Mouse (Mus musculus): Measurements from ENCODE around the gene Fam104a. TPM values are rescaled to one million over a fixed set of nuclear protein-coding genes. Genes with fewer than 3 reads are reported as not detected.
"Not testable (repeated sequence)": the region's sequence is repeated elsewhere in the genome, so short reads cannot be mapped to it uniquely, and the experiment has no call there.

Fam104a gene
- total RNA-seq, 2 experiments from 2014 or later, result 22.6 to 24.9 TPM

GRCm38 (mm10) chr11:113667122-113667521 lies 16.8 kb downstream of the Fam104a start:
- no peak for DNase-seq (ENCODE audit: low spot score in 2 of 2)

GRCm38 (mm10) chr11:113666648-113667047 lies 17.3 kb downstream of the Fam104a start:
- DNase-seq (ENCODE audit: low spot score in 2 of 2), result no peak

DNA sequence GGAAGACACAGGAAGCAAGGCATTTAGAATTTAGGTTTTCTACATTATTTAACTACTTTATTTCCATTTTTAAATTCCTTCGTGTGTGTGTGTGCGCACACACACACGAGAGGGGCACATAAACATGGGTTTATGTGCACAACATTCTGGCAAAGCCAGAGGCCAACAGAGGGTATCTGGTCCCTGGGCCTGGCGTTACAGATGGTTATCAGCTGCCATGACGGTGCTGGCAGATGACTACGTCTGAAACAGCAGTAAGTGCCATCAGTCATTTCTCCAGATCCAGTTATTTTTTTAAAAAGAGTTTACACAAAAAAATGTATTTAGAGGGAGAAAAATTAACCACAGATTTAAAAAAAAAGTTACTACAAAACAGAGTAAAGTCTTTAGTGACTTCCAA lies 17.8 kb downstream of the Fam104a start:
- no peak for DNase-seq (ENCODE audit: low spot score in 2 of 2)

- DNase-seq (ENCODE audit: low spot score in 2 of 2), result no peak
Measured at GRCm38 (mm10) chr11:113664279-113664678, 19.7 kb downstream of the Fam104a start.

DNA sequence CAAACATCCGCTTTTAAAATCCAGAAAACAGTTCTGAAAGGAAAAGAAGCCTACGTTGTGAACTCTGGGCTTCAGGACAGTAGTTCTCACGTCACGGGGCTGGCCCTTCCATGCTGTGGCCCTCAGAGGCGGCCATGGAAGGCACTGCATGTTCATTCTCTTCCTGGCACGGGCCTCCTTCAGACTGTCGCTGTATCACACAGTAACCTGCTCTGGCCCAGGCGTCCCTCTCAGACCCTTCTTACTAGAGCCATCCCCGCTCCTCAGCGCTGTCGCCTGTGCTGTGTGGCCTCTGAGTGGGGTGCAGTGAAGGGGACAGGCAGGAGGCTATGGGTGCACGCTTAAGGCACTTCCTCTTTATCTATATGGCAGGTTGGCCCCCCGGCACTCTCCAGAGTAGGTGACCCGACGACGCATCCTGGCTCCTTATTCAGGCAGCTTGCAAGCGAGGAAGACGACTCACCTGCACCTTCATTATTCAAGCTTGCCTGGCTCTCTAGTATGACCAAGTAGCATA lies 22.1 kb downstream of the Fam104a start:
- DNase-seq (ENCODE audit: low spot score in 2 of 2), result no peak

GRCm38 (mm10) chr11:113660940-113661339 lies 23.0 kb downstream of the Fam104a start:
- no peak for DNase-seq (ENCODE audit: low spot score in 2 of 2)

DNA sequence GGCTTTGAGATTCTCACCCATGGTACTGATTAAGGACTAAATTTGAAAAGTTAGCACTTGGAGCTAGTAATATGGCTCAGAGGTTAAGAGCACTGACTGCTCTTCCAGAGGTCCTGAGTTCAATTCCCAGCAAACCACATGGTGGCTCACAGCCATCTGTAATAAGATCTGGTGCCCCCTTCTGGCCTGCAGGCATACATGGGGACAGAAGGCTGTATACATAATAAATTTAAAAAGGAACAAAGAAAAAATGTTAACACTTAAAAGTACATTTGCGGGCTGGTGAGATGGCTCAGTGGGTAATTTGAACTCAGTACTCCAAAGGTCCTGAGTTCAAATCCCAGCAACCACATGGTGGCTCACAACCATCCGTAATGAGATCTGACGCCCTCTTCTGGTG lies 23.7 kb downstream of the Fam104a start:
- DNase-seq (ENCODE audit: low spot score in 2 of 2), result not testable (repeated sequence)

GRCm38 (mm10) chr11:113658763-113659162 lies 25.2 kb downstream of the Fam104a start:
- no peak for DNase-seq (ENCODE audit: low spot score in 2 of 2)

- no peak for DNase-seq (ENCODE audit: low spot score in 2 of 2)
Measured at GRCm38 (mm10) chr11:113658319-113658718, 25.6 kb downstream of the Fam104a start.

- no peak for DNase-seq (ENCODE audit: low spot score in 2 of 2)
Measured at GRCm38 (mm10) chr11:113657221-113657620, 26.7 kb downstream of the Fam104a start.

GRCm38 (mm10) chr11:113656511-113656932 lies 27.4 kb downstream of the Fam104a start:
- DNase-seq (ENCODE audit: low spot score in 2 of 2), result peak in 1 of 2 experiments; percentile 36

DNA sequence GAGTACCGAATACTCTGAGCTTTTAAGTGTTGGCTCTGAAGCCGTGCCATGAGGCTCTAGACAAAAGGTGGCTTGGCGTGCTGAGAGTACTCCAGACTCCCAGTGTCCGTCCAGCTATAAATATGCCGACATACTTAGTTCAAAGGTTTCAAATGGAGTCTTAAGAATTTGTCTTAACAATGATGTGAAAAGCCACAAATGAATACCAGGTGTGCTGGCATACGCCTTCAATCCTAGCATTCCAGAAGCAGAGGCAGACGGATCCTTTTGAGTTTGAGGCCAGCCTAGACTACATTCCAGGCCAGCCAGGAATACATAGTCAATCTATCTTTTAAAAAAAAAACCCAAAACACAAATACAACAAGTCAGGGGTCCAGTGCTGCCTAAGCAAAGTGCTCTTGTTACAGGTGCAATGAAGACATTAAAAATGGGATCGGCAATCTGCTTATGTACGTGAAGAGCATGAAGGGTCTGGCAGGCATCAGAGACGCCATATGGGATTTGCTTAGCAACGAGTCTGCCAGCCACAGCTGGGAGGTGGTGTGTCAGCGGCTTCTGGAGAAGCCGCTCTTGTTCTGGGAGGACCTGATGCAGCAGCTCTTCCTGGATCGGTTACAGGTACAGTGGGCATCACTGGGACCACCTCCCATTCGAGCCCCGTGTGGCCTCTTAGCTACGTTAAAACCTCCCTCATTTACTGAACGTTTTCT lies 29.2 kb downstream of the Fam104a start:
- DNase-seq (ENCODE audit: low spot score in 2 of 2), result peak in 1 of 2 experiments; percentile 27

DNA sequence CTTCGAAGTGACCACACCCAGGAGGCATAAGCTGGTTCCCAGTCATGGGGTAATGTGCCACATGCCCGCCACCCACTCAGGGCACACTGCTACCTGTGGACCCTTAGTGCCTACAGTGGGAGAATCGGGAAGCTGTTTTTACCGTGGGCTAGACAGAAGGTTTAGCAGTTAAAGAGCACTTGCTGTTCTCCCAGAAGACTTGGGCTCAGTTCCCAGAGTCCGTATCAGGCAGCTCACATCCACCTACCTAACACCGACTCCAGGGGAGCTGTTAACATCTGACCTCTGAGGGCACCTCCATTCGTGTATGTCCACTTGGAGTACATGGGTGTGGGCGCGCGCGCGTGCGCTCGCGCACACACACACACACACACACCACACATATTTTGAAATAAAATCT lies 29.9 kb downstream of the Fam104a start:
- no peak for DNase-seq (ENCODE audit: low spot score in 2 of 2)

DNA sequence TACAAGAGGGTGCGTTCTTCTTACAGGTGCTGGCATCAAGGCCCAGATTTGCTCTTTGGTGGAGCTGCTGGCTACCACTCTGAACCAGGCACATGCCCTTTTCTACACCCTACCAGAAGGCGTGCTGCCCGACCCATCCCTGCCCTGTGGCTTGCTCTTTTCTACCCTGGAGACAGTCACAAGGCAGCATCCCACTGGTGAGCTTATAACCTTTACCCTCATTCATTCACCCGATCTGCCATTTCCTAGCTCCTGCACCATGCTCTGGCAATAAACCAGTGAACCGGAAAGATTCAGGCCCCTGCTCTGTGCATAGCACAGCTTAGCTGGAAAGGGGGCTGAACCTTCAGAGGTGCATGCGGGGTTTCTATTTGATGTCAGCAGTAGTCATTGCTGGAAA lies 31.4 kb downstream of the Fam104a start:
- no peak for DNase-seq (ENCODE audit: low spot score in 2 of 2)

DNA sequence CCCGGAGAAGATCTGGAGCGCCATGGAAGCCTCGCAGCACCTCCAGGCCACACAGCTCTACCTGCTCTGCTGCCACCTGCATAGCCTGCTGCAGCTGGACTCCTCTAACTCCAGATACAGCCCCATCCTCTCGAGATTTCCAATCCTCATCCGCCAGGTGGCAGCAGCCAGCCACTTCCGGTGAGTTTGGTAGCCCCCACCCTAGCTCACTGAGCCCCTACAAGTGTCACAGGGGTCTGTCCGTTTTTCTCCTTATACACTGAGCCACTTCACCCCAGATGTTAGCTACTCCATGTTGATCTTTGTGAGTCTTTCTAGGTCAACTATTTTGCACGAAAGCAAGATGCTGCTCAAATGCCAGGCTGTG lies 32.1 kb downstream of the Fam104a start:
- peak; percentile 69 to 74 for DNase-seq (ENCODE audit: low spot score in 2 of 2)

GRCm38 (mm10) chr11:113651206-113651906 lies 32.6 kb downstream of the Fam104a start:
- DNase-seq (ENCODE audit: low spot score in 2 of 2), result peak in 1 of 2 experiments; percentile 32

DNA sequence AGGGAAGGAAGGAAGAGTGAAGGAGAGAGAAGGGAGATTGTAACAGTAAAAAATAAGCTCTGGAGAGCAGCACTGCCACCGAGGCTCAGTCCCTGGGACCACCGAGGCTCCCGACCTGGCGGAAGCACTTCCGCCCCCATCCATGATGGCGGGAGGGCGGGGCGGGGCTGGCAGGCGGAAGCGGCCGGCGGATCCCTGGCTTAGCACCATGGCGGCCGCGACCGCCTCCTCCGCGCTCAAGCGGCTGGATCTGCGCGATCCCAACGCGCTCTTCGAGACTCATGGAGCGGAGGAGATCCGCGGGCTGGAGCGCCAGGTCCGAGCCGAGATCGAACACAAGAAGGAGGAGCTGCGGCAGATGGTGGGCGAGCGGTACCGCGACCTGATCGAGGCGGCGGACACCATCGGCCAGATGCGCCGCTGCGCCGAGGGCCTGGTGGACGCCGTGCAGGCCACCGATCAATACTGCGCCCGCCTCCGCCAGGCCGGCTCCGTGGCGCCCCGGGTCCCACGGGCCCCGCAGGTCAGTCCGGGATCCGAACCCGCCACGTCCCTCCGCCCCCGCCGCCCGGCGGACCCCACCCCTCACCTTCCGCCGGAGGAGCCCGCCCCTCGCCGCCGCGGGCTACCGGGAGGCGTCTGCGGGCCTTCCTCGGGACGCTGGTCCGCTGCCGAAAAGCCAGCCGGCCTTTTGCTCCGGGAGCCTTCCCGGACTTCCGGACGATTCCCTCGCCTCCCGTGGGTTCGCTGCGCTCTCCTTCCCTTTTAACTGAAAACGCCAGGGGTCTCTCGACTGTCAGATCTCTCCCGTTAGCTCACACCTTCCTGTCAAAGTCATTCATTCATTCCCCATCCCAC lies 34.4 kb downstream of the Fam104a start, which contains the start of gene Slc39a11:
Slc39a11 (minus strand) TSS at position 727 of the 858 bp plus-strand sequence.
- DNase-seq (ENCODE audit: low spot score in 2 of 2), result peak; percentile 63 to 74

- no peak for DNase-seq (ENCODE audit: low spot score in 2 of 2)
Measured at GRCm38 (mm10) chr11:113648690-113649352, 35.1 kb downstream of the Fam104a start, which contains the start of gene Cog1. Cog1 (plus strand) TSS chr11:113649169.

DNA sequence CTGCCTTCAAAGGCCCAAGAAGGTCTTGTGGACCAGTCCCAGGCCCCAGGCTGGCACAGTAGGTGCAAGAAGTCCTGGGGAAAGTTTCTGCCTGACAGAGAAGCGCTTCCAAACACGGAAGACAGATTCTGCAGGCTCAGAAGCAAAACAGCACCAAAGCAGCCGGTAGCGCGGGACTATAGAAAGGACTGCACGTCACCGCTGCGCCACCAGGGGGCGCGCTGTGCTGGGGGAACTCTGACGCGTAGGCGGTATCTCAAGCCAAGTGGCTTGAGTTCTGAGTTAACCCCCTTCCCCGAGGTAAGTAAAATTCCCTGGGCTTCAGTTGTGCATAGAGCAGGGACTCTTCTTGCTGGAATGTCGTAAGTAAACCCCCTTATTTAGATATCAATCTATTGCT lies 35.8 kb downstream of the Fam104a start:
- peak; percentile 89 to 91 for DNase-seq (ENCODE audit: low spot score in 2 of 2)

- DNase-seq (ENCODE audit: low spot score in 2 of 2), result no peak
Measured at GRCm38 (mm10) chr11:113645181-113645580, 38.8 kb downstream of the Fam104a start.

GRCm38 (mm10) chr11:113638680-113639079 lies 45.3 kb downstream of the Fam104a start:
- DNase-seq (ENCODE audit: low spot score in 2 of 2), result no peak
